Mouse (Mus musculus): ENCODE measurements around the gene Cadm4. TPM values are rescaled to one million over a fixed set of nuclear protein-coding genes. Genes with fewer than 3 reads are reported as not detected.
A peak's percentile ranks its signal among the peaks of the same experiment; 100 is the strongest.
"Not testable (repeated sequence)": the region's sequence is repeated elsewhere in the genome, so short reads cannot be mapped to it uniquely, and the experiment has no call there.

Cadm4 gene
- polyA plus RNA-seq, 1 experiment from 2014 or later = 81.1 TPM

- ATAC-seq (replicated peaks) = peak; percentile 92
- peak within 1 kb of the TSS; percentile 57 for H3K4me2 ChIP-seq
These were observed 25.3 kb downstream of the Cadm4 start, which contains the start of gene Zfp428 for GRCm38 (mm10) chr7:24506838-24507725. Gene Zfp428, plus strand, starts transcription at chr7:24507006.

GRCm38 (mm10) chr7:24507726-24508114, 25.9 kb downstream of the Cadm4 start:
- Histone ChIP-seq H3K9me3 (no peaks in the 10 kb centered on the region), H3K27ac (peak overlapping the region; percentile 97), H3K9ac (peak overlapping the region; percentile 62), H3K36me3 (replicated peaks) (peaks cover 6% of the 10 kb centered on the region), H3K4me2 (peak overlapping the region; percentile 57), H3K27me3 (replicated peaks) (no peaks in the 10 kb centered on the region), H3K4me3 (peak overlapping the region; percentile 70), H3K4me1 (peaks cover 56% of the 10 kb centered on the region)
- 3% methylated on average over 20 of the region's 20 CpGs for WGBS
- peak; percentile 48 for ATAC-seq (replicated peaks)

More at GRCm38 (mm10) chr7:24506838-24507725, 25.3 kb downstream of the Cadm4 start, which contains the start of gene Zfp428:
- WGBS = under 1% methylated on average over 82 of the region's 84 CpGs
- Histone ChIP-seq H3K36me3 (replicated peaks) (peaks cover 12% of the 10 kb centered on the region), H3K27me3 (replicated peaks) (no peaks in the 10 kb centered on the region), H3K9me3 (no peaks in the 10 kb centered on the region), H3K27ac (peak within 1 kb of the TSS; percentile 97), H3K4me1 (peaks cover 53% of the 10 kb centered on the region), H3K9ac (peak within 1 kb of the TSS; percentile 62), H3K4me3 (peak within 1 kb of the TSS; percentile 70)

- no peak within 1 kb of the TSS for H3K4me2 ChIP-seq
- H3K36me3 ChIP-seq (replicated peaks) = peaks cover 21% of the 10 kb centered on the region
- H3K4me3 ChIP-seq = no peak within 1 kb of the TSS
- 91% methylated on average over 7 of the region's 7 CpGs for WGBS
- H3K9me3 ChIP-seq = no peaks in the 10 kb centered on the region
- H3K27ac ChIP-seq = no peak within 1 kb of the TSS
- H3K4me1 ChIP-seq = peaks cover 27% of the 10 kb centered on the region
- no peaks in the 10 kb centered on the region for H3K27me3 ChIP-seq (replicated peaks)
- H3K9ac ChIP-seq = no peak within 1 kb of the TSS
- no peak for ATAC-seq (replicated peaks)
These were observed 30.5 kb downstream of the Cadm4 start, which contains the start of gene AC161166.1 for GRCm38 (mm10) chr7:24512355-24512754. Gene AC161166.1, minus strand, starts transcription at chr7:24512455.

GRCm38 (mm10) chr7:24516319-24516718, 34.5 kb downstream of the Cadm4 start:
- 66% methylated on average over 8 of the region's 8 CpGs for WGBS
- not testable (repeated sequence) for H3K9me3 ChIP-seq; H3K4me3 ChIP-seq; H3K27me3 ChIP-seq (replicated peaks); H3K4me2 ChIP-seq; ATAC-seq (replicated peaks); H3K27ac ChIP-seq; H3K9ac ChIP-seq; H3K4me1 ChIP-seq
- H3K36me3 ChIP-seq (replicated peaks) = peaks cover 18% of the 10 kb centered on the region

GRCm38 (mm10) chr7:24517077-24517476, 35.3 kb downstream of the Cadm4 start:
- H3K9ac ChIP-seq = no peak overlapping the region
- WGBS = 26% methylated on average over 5 of the region's 5 CpGs
- H3K9me3 ChIP-seq = no peaks in the 10 kb centered on the region
- 0 out of 2 replicates have a peak overlapping the region, but pooled peaks have one; percentile 43 for H3K27ac ChIP-seq
- no peak overlapping the region for H3K4me2 ChIP-seq
- no peaks in the 10 kb centered on the region for H3K27me3 ChIP-seq (replicated peaks)
- H3K36me3 ChIP-seq (replicated peaks) = peaks cover 15% of the 10 kb centered on the region
- no peak overlapping the region for H3K4me3 ChIP-seq
- H3K4me1 ChIP-seq = peaks cover 4% of the 10 kb centered on the region; the same call in 1 of the 2 replicates
- ATAC-seq (replicated peaks) = no peak

GRCm38 (mm10) chr7:24517654-24518053, 35.8 kb downstream of the Cadm4 start:
- 44% methylated on average over 6 of the region's 6 CpGs for WGBS
- Histone ChIP-seq H3K9ac (no peak overlapping the region), H3K4me1 (peaks cover 1% of the 10 kb centered on the region; the same call in 1 of the 2 replicates), H3K36me3 (replicated peaks) (peaks cover 15% of the 10 kb centered on the region), H3K4me3 (no peak overlapping the region), H3K9me3 (no peaks in the 10 kb centered on the region), H3K27ac (peak overlapping the region; percentile 42; the same call in 1 of the 2 replicates), H3K27me3 (replicated peaks) (no peaks in the 10 kb centered on the region), H3K4me2 (no peak overlapping the region)
- ATAC-seq (replicated peaks) = no peak

GRCm38 (mm10) chr7:24519130-24519529, 37.3 kb downstream of the Cadm4 start:
- H3K9me3 ChIP-seq = no peaks in the 10 kb centered on the region
- 9% methylated on average over 3 of the region's 3 CpGs for WGBS

GRCm38 (mm10) chr7:24520054-24520453, 38.2 kb downstream of the Cadm4 start:
- ATAC-seq (replicated peaks); H3K4me1 ChIP-seq; H3K9me3 ChIP-seq; H3K4me2 ChIP-seq; H3K27me3 ChIP-seq (replicated peaks); H3K27ac ChIP-seq; H3K36me3 ChIP-seq (replicated peaks); H3K4me3 ChIP-seq; H3K9ac ChIP-seq: not testable (repeated sequence)
- WGBS = 89% methylated on average over 10 of the region's 10 CpGs

More at GRCm38 (mm10) chr7:24519130-24519529, 37.3 kb downstream of the Cadm4 start:
- Histone ChIP-seq H3K27me3 (replicated peaks) (no peaks in the 10 kb centered on the region), H3K4me3 (no peak overlapping the region), H3K27ac (no peak overlapping the region), H3K36me3 (replicated peaks) (peaks cover 15% of the 10 kb centered on the region), H3K4me1 (no peaks in the 10 kb centered on the region), H3K9ac (no peak overlapping the region), H3K4me2 (no peak overlapping the region)
- ATAC-seq (replicated peaks) = no peak

- no peak overlapping the region for H3K9ac ChIP-seq
- WGBS = 60% methylated on average over 5 of the region's 5 CpGs
- ATAC-seq (replicated peaks) = no peak
- no peaks in the 10 kb centered on the region for H3K27me3 ChIP-seq (replicated peaks)
- H3K27ac ChIP-seq = no peak overlapping the region
- no peaks in the 10 kb centered on the region for H3K9me3 ChIP-seq
- no peak overlapping the region for H3K4me3 ChIP-seq
- no peak overlapping the region for H3K4me2 ChIP-seq
- H3K4me1 ChIP-seq = no peaks in the 10 kb centered on the region
- H3K36me3 ChIP-seq (replicated peaks) = no peaks in the 10 kb centered on the region
These were observed 41.0 kb downstream of the Cadm4 start for GRCm38 (mm10) chr7:24522805-24523204.

- ATAC-seq (replicated peaks) = no peak
- H3K4me1 ChIP-seq = no peaks in the 10 kb centered on the region
- no peak overlapping the region for H3K27ac ChIP-seq
- no peaks in the 10 kb centered on the region for H3K9me3 ChIP-seq
- 90% methylated on average over 6 of the region's 6 CpGs for WGBS
- H3K9ac ChIP-seq = no peak overlapping the region
- no peaks in the 10 kb centered on the region for H3K36me3 ChIP-seq (replicated peaks)
- no peak overlapping the region for H3K4me3 ChIP-seq
- no peaks in the 10 kb centered on the region for H3K27me3 ChIP-seq (replicated peaks)
- no peak overlapping the region for H3K4me2 ChIP-seq
These were observed 41.9 kb downstream of the Cadm4 start for GRCm38 (mm10) chr7:24523723-24524122.

- Histone ChIP-seq H3K36me3 (replicated peaks) (no peaks in the 10 kb centered on the region), H3K9me3 (no peaks in the 10 kb centered on the region), H3K27me3 (replicated peaks) (no peaks in the 10 kb centered on the region), H3K27ac (no peak overlapping the region), H3K4me2 (no peak overlapping the region), H3K4me3 (no peak overlapping the region), H3K4me1 (peaks cover 8% of the 10 kb centered on the region), H3K9ac (no peak overlapping the region)
- no peak for ATAC-seq (replicated peaks)
- WGBS = 84% methylated on average over 6 of the region's 6 CpGs
These were observed 43.2 kb downstream of the Cadm4 start for GRCm38 (mm10) chr7:24524978-24525377.

GRCm38 (mm10) chr7:24525686-24526420, 44.0 kb downstream of the Cadm4 start:
- Histone ChIP-seq H3K36me3 (replicated peaks) (no peaks in the 10 kb centered on the region), H3K4me1 (peaks cover 8% of the 10 kb centered on the region), H3K9ac (no peak overlapping the region), H3K27ac (no peak overlapping the region), H3K4me3 (no peak overlapping the region), H3K9me3 (no peaks in the 10 kb centered on the region), H3K4me2 (no peak overlapping the region), H3K27me3 (replicated peaks) (no peaks in the 10 kb centered on the region)
- WGBS = 91% methylated on average over 12 of the region's 12 CpGs
- ATAC-seq (replicated peaks) = no peak
